Mouse (Mus musculus) thymus, postnatal 36 days (tissue): ENCODE measurements around the gene Nln.

Source experiments
- DNase-seq, 2 experiments: peaks; one replicate each; pipeline ENCODE4 v3.0.0; 2022; ENCODE audit warnings: mixed read lengths in 2 of 2

Gene Nln

GRCm38 (mm10) chr13:104040950-104041349 lies 68.5 kb downstream of the Nln start:
- DNase-seq = no peak

- no peak for DNase-seq
Observed at GRCm38 (mm10) chr13:104039861-104040260, 69.6 kb downstream of the Nln start.

GRCm38 (mm10) chr13:104038891-104039290 lies 70.5 kb downstream of the Nln start:
- no peak for DNase-seq

- no peak for DNase-seq
Observed at GRCm38 (mm10) chr13:104038358-104038757, 71.1 kb downstream of the Nln start.

GRCm38 (mm10) chr13:104037531-104038290 lies 71.7 kb downstream of the Nln start:
- no peak for DNase-seq

GRCm38 (mm10) chr13:104036494-104037290 lies 72.7 kb downstream of the Nln start:
- no peak for DNase-seq

GRCm38 (mm10) chr13:104035651-104036050 lies 73.8 kb downstream of the Nln start:
- DNase-seq = no peak

GRCm38 (mm10) chr13:104034854-104035253 lies 74.6 kb downstream of the Nln start:
- no peak for DNase-seq

GRCm38 (mm10) chr13:104032620-104033133 lies 76.7 kb downstream of the Nln start:
- no peak for DNase-seq

- no peak for DNase-seq
Observed at GRCm38 (mm10) chr13:104031821-104032331, 77.5 kb downstream of the Nln start.

- DNase-seq = no peak
Observed at GRCm38 (mm10) chr13:104030956-104031355, 78.5 kb downstream of the Nln start.

- no peak for DNase-seq
Observed at GRCm38 (mm10) chr13:104029511-104029910, 79.9 kb downstream of the Nln start.

GRCm38 (mm10) chr13:104029089-104029488 lies 80.3 kb downstream of the Nln start:
- DNase-seq = no peak

- DNase-seq = no peak
Observed at GRCm38 (mm10) chr13:104026525-104026924, 82.9 kb downstream of the Nln start.

- no peak for DNase-seq
Observed at GRCm38 (mm10) chr13:104025710-104025995, 83.8 kb downstream of the Nln start.

- no peak for DNase-seq
Observed at GRCm38 (mm10) chr13:104024856-104025709, 84.3 kb downstream of the Nln start.

- DNase-seq = no peak
Observed at GRCm38 (mm10) chr13:104024275-104024674, 85.1 kb downstream of the Nln start.

- DNase-seq = no peak
Observed at GRCm38 (mm10) chr13:104023356-104023911, 86.0 kb downstream of the Nln start.

- DNase-seq = no peak
Observed at GRCm38 (mm10) chr13:104018466-104019076, 90.8 kb downstream of the Nln start.

GRCm38 (mm10) chr13:104015246-104016105 lies 93.9 kb downstream of the Nln start:
- DNase-seq = no peak

- no peak for DNase-seq
Observed at GRCm38 (mm10) chr13:104014038-104014437, 95.4 kb downstream of the Nln start.
